Mouse (Mus musculus) lung, adult 10 weeks (tissue): ENCODE results near the gene Apol7e. TPM values are rescaled to one million over a fixed set of nuclear protein-coding genes. Genes with fewer than 3 reads are reported as not detected.

Experiments
- polyA plus RNA-seq: library from polyadenylated mRNA; stranded (reverse); fragments of 350-450 nt; fragmentation: Illumina TruSeq; extraction: RNeasy Lipid Tissue Mini Kit (QIAGEN cat#74804); gene quantifications from one replicate; pipeline ENCODE4 v1.2.3, GENCODE M21; 2014; ENCODE audit warnings: low read depth, low replicate concordance; ENCODE audit not compliant: insufficient read depth

Gene Apol7e
- 1.9 TPM for polyA plus RNA-seq

GRCm38 (mm10) chr15:77698656-77699055 lies at the start of gene Apol7e:
Gene Apol7e (plus strand): TSS chr15:77698857.

DNA sequence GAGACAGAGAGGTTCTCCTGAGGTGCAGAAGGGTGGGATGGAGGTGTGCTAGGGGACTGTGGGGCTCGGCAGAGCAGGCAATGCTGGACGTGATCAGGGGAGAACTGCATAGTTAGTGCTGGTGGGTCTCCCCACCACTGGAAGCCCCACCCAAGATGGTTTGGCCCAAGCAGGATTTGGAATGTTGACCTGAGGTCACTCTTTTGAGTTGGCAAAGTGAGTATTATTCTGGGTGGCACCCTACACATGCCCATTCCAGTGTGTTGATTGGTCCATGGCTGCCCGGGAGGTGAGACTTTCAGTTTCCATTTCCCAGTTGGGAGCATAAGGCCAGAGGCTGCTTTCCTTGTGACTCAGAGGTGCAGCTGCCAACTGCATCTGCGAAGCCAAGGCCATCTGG lies 30.1 kb downstream of the Apol7e start, which contains the start of gene Apol9b:
Gene Apol9b, plus strand, starts transcription at position 301 of the 400 bp plus-strand sequence.

GRCm38 (mm10) chr15:77756848-77757247 lies 58.2 kb downstream of the Apol7e start, which contains the start of gene Apol8:
Gene Apol8 (minus strand): TSS chr15:77757003.

Other genes with a start within 250 kb of the Apol7e start
- not detected for gene Apol10a, start 221.8 kb upstream of the Apol7e start, polyA plus RNA-seq
- gene Apol11a, start 190.6 kb upstream of the Apol7e start, polyA plus RNA-seq, result not detected
- gene Apol7c, start 165.5 kb upstream of the Apol7e start, polyA plus RNA-seq, result 1.2 TPM
- not detected for gene 1700025B11Rik, start 137.0 kb upstream of the Apol7e start, polyA plus RNA-seq
- 2.4 TPM for gene Apol10b, start 102.7 kb upstream of the Apol7e start, polyA plus RNA-seq
- not detected for gene Gm36245, start 99.6 kb upstream of the Apol7e start, polyA plus RNA-seq
- not detected for gene Apol11b, start 55.6 kb upstream of the Apol7e start, polyA plus RNA-seq
- gene Apol9b, start 30.2 kb downstream of the Apol7e start, polyA plus RNA-seq, result 3.7 TPM
- gene Apol8, start 58.1 kb downstream of the Apol7e start, polyA plus RNA-seq, result not detected
- 64.4 TPM for gene Myh9, start 143.3 kb downstream of the Apol7e start, polyA plus RNA-seq
- 133 TPM for gene Txn2, start 230.1 kb downstream of the Apol7e start, polyA plus RNA-seq